Mouse (Mus musculus): Measurements from ENCODE around the gene Il18r1.

The Il18r1 gene

DNA sequence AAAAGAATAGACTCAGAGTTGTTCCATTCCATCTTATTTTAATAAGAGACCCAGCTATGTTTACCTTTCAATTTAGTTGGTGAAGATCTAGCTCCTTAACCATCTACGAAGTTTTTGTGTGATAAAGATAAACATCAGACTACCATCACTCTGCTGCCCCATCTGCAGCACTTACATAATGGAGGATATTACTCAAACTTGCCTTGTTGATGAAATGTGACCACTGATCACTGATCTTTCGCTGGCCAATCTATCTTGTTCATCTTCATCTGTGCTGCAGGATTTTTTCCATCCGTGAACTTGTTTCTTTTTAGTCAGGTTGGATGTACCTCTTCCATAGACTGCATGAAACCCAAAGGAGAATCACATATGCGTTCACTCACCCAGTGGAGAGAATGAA is 29.2 kb downstream of the Il18r1 start:
- no peak for DNase-seq (ENCODE audit: low read depth)

DNA sequence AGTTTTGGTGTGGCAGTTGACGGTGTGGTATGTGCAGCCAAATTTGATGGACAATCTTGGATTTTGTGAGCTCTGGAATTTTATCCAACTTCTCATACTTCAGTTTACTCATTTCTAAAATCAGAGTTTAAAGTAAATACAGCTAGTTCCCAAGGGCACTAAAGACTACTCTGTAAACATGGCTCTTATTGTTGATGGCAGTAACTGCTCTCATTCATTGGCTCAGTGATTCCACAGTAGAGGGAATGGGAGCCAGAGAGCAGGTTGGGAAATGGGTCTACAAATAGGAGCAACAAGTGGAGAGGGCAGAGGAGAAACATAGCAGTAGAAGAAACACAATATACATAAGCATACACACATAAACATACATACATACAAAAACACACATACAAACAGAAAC is 34.4 kb downstream of the Il18r1 start:
- DNase-seq (ENCODE audit: low read depth): no peak

DNA sequence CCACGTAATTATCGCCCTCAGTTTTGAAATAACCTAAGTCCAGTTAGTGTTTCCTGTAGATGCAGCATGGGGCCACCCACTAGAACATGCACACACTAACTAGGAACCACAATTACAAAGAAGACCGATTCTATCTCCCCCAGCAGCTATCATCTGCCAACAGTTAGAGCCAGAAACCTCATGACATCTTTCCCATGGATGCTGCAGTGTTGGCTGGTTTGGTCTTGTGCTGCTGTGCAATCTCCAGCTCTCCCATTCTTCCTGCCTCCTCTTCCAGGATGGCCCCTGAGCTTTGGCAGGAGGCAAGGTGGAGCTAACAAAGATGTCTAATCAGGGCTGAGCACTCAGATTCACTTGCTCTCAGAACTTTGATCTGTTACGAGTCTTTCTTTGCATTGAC is 35.8 kb downstream of the Il18r1 start:
- DNase-seq (ENCODE audit: low read depth): no peak

DNA sequence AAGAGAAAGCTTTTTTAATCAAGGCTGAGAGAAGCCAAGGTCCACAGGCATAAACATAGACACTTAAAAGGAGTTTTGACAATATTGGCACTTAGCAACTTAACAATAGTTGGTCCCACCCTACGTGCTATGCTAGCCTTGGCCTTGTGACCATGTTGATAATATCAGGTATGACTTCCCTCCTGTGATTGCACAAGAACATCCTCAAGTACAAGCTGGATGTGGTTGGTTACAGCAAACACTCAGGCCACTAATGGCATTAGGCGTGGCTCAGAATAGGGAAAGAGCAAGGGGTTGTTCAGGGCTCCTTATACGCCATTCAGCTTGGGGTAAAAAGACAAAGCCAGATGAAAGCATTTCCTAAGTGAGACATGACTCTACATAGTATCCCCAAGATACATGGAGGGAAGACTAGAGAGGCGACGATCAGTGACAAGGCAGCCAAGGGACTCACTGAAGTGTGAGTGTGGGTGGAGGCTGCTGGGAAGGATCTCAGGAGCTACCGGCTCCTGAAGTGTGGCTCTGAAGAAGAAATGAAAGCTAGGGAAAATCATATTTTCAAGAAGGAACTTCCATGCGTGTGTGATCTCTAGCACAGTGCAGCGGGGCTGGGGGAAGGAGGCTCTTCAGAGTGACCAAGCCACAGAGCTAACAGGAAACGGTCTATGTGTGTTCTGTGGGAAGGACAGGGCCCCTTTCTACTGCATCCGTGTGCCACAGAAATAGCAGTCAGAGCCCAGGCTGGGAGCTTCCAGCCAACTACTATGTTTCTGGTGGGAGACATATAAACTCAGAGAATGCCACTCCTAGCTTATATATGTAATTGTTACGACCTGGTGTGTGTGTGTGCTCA is 36.4 kb downstream of the Il18r1 start:
- no peak for DNase-seq (ENCODE audit: low read depth)

GRCm38 (mm10) chr1:40504548-40504947 is 39.2 kb downstream of the Il18r1 start:
- no peak for DNase-seq (ENCODE audit: low read depth)

DNA sequence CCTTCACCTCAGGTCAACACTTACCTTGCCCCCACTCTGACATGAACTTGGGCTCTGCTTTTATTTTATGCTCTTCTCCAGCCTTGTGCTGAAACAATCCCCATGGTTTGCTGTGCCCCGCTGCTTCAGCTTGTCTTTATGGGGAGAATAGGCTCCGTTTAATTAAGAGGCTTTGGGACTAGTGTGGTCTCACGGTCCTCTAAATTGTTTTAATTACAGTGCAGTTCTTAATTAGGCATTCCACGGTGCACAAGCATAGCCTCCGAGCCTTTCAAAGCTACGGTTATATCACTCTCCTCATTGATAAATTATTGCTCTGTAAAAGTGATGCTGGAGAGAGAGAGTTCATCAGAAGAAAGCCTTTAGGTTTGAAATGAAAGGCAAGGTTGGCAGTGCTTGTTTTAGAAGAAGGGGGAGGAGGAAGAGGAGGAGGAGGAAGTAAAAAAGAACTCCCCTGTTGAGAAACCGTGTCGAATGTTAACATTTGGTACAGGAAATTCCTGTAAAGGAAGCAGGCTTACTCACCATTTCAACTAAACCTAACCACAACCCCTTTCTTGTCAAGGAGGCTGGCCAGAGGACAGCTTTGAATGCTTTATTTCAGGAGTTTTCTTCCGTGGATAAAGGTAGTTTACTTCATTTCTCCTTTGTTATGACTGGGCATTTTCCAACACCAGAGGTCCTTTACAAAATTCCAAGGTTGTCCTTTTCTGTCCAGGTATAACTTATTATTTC is 49.7 kb downstream of the Il18r1 start, which contains the start of gene Il18rap:
Gene Il18rap, plus strand, starts transcription at position 512 of the 735 bp plus-strand sequence.
- peak; percentile 45 for DNase-seq (ENCODE audit: low read depth)

- DNase-seq (ENCODE audit: low read depth): no peak
Measured at GRCm38 (mm10) chr1:40516364-40516763, 51.0 kb downstream of the Il18r1 start.

GRCm38 (mm10) chr1:40522918-40523317 is 57.6 kb downstream of the Il18r1 start:
- no peak for DNase-seq (ENCODE audit: low read depth)

DNA sequence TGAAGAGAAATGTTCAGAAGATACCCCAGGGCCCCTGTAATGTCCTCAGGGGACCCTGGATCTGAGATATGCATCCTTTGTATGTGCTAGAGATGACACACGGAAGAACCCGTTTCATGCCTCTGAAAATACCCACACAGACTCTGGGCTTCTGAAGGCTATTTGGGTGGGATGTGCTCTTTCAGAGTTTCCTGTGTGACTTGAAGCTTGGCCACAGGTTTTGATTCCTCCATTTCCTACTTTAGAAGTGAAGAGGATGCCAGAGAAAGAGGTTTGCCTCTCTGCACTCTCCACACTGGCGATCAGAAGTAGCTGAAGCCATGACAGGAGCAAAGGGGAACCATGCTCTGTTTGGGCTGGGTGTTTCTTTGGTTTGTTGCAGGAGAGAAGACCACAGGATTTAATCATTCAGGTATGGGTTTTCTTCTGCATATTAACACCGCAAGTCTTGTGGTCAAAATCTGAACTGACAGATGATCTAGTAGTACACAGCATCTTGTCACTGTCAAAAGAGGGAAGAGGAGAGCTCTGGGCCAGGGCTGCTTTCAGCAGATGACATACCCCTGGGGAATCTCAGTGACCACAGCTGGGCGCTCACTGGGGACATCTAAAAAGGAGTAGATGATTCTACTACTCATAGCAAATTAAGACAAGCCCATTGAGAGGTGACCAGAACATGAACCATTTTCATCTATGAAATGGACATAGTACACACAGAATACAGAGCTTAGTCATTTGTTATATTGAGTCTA is 58.8 kb downstream of the Il18r1 start:
- DNase-seq (ENCODE audit: low read depth): no peak

- DNase-seq (ENCODE audit: low read depth): no peak
Measured at GRCm38 (mm10) chr1:40529287-40529686, 63.9 kb downstream of the Il18r1 start.

DNA sequence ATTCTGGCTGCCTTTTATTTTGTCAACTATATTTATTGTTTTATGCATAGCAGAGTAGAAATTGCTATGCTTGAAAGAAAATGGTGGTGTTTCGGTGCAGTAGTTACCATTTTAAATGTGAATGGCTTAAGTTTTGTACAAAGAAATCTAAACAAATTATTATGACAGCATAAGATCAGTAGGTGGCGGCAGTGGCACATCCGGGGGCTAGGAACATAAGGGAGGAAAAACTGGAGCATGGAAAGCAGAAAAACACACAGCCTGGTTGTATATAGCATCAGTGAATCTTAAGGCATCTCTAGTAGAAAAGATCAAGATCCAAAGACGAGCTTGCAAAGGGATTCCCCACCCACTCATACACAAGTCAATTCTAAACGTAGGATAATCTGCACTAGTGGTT is 72.2 kb downstream of the Il18r1 start:
- DNase-seq (ENCODE audit: low read depth): no peak

- peak; percentile 63 for DNase-seq (ENCODE audit: low read depth)
Measured at GRCm38 (mm10) chr1:40544650-40545049, 79.3 kb downstream of the Il18r1 start.

DNA sequence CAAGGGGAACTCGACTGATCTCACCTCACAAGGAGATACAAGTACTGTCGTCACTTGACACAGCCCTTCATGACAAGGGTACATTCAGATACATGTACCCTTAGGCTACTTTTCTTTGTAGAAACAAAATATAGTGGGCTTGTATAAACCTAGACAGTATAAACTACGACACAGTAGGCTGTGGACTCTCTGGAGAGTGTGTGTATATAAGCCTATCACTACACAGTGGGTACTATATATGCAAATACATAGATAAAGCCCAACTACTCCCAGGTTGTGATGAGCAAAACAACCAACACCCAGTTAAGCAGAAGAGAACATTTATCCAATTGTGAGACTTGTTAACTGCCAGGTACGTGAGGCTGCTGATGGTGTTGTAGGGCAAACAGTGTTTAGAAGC is 81.3 kb downstream of the Il18r1 start:
- no peak for DNase-seq (ENCODE audit: low read depth)

- DNase-seq (ENCODE audit: low read depth): no peak
Measured at GRCm38 (mm10) chr1:40547064-40547572, 81.8 kb downstream of the Il18r1 start.

- DNase-seq (ENCODE audit: low read depth): no peak
Measured at GRCm38 (mm10) chr1:40547762-40548161, 82.4 kb downstream of the Il18r1 start.

Measured in c-Kit-positive CD71-negative TER-119-negative erythroid progenitor cells, embryonic 14.5 days (primary cell).